Mouse (Mus musculus) kidney, adult 8-10 months (tissue): ENCODE measurements around the gene Auts2.

ENCODE experiments used
- DNase-seq, 2 experiments: peaks; one replicate each; pipeline ENCODE4 v3.0.0; 2022

Gene Auts2

GRCm38 (mm10) chr5:132163960-132164359 is 379.2 kb downstream of the Auts2 start:
- DNase-seq = no peak

DNA sequence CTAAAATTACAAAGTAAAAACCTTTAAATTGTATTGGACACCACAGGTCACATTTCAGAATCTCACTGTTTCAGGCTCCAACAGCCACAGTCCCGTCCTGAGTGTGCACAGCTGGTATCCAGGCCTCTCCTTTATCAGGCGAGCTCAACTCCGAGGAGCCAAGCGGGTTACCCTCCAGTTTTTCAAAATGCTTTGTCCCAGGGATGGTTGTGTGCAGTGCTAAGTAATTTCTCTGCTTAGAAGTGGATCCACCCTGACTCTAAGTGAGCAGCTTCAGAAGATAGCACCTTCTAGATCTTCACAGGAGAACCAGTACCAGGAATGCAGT is 381.0 kb downstream of the Auts2 start:
- no peak for DNase-seq

DNA sequence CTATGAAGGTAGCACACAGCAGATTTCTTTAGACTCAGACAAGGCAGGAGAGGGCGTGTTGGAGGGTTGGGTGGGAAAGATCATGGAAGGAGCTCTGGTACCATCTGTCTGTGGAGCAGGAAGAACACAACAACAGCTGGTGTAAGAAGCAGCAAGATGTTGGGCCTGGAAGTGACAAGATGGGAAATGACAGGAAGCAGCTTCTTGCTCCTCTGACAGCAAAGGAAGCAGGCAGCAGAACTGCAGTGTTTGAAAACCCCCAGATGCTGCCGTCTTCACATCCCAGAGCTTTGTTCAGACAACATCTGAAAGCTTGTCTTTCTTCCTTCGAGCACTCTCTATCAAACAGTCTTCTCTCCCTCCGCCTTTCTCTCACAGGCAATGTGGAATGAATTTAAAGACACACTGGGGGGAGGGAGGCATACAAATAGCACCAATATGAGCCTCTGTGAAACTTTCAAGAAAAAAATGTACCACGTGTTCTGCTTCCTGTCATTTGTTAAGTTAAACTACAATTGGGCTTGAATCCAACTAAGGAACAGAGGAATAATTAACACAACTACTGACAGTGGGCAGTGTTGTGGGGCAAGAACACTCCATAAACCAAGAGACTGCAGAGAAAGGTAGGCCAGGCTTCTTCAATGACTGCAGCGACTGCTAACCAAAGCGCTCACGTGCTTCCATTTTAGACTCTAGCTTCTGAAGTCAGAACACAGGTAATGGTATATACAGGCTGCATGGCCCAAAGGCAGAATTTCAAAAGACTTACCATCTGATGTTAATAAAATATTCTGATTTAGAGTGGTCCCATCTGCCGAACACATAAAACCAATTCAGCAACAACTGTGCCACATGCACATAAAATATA is 381.6 kb downstream of the Auts2 start:
- peak; percentile 10 to 62 for DNase-seq

DNA sequence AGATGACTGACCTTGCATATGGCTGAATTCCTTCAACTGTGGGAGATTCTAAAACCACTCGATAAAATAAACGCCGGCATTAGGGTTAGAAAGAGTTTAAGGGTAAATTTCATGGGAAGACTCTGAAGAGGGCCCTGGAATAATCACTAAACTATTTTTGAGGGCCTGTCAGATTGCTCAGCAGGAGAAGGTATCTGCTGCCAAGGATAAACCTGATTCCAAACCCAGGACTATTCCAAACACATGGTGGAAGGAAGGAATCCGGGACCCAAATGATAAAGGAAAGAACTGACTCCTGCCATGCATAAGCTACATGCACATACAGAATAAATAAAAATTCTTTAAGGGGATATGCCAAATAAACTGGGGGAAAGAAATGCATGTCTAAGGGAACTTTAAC is 399.0 kb downstream of the Auts2 start:
- no peak for DNase-seq

DNA sequence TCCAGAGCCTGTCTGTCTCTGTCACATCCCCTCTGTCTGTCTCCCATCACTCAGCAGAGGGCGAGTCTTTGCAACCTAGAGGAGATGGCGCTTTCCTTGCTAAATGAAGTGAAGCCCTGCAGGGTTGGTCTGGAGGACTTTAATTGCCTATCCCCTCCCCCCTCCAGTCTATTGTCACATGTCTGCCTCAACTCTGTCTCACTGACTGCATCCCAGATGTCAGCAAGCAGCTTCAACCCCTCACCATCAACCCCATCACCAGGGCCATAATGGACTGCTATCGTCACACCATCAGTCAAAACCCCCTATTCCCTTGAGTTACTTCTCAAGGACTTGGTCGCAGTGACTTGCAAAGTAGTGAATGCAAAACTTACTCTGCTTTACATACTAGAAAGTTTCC is 402.3 kb downstream of the Auts2 start:
- no peak for DNase-seq

DNA sequence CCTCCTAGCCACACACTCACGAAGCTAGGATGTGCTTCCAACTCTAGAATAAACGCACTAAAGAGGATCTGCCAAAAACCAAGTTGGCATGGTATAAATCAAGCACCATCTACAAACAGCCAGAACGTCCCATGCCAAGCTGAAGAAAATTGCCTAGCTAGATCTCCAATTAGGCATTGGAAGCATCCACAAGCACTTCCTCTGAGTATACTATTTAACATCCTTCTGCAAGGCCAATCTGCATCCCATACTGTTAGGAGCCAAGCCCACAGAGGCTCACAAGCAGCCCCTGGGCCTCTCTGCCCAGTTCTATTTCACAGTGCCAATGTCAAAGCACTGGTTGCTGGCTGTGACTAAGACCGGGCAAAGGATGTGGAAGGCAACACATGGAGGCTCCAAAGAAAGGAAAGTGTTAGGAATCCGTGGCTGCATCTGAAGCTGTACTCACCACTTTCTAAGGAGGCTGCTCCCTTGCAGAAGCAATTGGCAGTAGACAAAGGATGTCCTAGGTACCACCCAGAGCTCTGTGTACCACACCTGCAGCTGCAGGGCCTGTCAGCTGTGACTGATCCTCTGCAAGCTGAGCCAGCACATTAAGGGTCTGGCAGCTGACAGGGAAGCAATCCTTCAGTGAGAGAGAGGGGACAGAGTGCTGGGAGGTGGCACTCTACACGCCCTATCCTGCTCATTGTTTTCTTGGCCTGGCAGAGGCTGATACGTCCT is 407.0 kb downstream of the Auts2 start:
- DNase-seq = no peak

- DNase-seq = no peak
Measured at GRCm38 (mm10) chr5:132131948-132132347, 411.2 kb downstream of the Auts2 start.

DNA sequence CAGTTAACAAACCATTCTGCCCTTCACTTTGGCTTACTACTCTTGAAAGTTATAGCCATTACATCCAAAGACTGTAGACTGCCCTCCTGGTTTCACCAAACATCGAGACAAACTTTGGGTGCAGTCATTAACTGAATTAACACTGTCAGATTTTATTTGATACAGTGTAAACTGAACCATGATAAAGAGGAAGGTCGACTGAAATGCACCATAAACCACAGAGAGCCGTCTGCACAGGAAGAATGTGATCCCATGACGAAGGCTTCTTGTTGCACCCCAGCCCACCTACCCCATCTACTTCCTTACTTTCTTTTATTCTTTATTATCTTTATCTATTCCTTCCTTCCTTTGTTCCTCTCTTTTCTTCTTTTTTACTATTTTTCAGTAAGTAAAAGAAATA is 412.6 kb downstream of the Auts2 start:
- DNase-seq = no peak

DNA sequence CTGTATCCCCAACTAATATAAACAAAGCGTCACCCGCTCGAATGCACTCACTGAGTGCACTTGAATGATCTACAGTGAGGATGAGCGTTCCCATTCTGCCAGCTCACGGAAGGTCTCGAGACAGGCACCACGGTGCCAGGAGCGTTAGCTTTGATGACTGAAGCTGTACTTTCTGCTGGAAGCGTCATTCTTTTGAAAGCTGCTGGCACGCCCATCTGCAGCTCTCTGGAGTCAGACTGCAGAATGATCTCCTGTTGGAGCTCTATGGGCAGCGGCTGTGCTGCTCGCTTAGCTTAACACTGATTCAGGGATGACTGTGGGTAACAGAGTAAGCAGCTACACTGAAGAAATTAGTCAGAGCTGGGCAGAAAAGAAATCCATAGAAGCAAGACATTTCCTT is 416.5 kb downstream of the Auts2 start:
- no peak for DNase-seq

DNA sequence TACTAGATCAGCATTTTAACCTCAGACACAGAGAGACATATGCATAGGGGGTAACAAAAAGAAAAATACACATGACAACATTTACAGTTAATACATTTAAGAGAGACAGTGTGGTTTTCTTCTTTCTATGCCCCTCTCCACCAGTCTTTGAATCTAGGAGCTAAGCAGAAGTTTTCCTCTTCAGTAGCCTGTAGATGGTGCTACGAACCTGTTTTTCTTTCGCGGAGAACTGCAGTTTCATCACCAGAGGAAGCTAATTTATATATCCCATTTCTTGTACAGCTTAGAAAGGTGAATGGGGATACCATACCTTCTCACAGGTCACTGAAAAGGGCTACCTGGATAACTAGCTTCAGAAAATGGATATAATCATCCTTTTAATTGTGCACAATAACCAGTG is 427.5 kb downstream of the Auts2 start:
- peak in 1 of 2 experiments; percentile 12 for DNase-seq

DNA sequence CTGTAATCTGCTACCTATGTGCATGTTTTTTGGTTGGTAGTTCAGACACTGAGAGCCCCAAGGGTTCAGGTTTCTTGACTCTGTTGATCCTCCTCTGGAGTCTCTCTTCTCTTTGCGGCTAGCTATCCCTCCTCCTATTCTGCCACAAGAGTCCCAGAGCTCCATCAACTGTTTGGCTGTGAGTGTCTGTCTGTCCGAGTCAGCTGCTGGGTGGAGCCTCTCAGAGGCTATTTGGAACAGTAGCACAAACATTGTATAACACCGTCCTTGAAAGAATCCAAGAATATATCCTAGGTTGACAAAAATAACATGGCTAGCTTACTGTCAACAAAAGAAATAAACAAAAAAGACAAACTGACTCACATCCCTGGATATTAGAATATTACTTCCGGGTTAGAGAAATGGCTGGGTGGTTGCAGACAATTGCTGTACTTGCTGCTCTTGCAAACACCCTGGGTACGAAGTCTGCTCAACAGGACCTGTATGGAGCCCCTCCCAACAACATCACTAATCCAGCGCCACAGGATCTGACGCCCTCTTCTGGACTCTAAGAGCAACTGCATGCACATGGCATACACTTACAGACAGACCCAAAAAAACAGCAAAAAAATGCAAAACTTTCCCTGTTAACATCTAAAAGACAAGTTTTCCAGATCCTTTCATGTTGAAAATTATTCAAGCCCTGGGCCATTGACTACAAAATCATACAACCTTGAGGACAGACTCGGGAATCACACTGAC is 428.4 kb downstream of the Auts2 start:
- no peak for DNase-seq

GRCm38 (mm10) chr5:132113480-132113879 is 429.7 kb downstream of the Auts2 start:
- peak in 1 of 2 experiments; percentile 11 for DNase-seq

DNA sequence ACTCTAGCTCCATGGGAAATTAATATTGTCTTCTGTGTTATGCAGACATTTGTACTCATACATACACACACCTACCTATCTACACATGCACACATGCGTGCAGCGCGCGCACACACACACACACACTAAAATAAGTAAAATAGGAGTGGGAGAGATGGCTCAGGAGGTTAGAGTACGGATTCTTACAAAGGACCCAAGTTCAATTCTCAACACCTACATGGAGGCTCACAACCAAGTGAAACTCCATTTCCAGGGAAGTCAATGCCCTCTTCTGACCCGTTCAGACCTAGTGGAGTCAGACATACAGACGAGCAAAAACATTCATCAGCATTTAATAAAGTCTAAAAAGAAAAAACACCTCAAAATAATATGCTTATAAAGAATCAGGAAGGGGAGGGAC is 430.5 kb downstream of the Auts2 start:
- DNase-seq = no peak

DNA sequence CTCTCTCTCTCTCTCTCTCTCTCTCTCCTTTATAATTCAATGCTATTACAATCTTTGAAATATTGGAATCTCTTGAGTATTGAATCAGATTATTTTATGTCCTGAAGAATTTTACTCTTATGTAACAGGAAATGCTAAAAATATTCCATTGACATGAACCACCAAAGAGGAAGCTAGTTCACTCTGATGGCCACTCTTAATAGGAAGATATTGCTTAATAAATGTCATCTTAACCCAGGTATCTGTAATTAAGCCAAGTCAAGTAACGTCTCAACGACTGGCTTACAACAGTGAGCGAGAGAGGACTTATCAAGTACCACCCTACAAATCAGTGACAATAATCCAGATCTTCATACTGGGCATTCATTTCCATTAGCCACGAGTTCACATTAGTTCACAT is 440.7 kb downstream of the Auts2 start:
- DNase-seq = no peak

DNA sequence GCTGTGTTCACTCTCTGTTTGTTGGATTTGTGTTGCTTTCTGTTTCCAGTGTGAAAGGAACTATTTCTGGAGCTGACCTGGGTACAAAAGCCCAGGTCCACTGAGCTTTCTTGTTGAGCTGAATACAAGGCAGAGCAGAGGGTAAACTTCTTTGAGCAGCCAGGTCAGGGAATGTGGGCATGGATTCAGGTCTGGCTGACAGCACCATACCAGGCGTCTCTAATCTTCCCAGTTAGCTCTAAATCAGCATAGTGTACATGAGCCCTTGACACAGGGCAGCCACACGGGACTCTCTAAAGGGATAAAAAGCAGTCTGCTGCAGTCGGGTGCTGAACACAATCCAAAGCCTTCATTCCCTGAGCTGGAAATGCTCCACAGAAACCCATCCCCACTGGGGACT is 444.7 kb downstream of the Auts2 start:
- DNase-seq = peak; percentile 9 to 59

GRCm38 (mm10) chr5:132092721-132093120 is 450.4 kb downstream of the Auts2 start:
- DNase-seq = no peak

DNA sequence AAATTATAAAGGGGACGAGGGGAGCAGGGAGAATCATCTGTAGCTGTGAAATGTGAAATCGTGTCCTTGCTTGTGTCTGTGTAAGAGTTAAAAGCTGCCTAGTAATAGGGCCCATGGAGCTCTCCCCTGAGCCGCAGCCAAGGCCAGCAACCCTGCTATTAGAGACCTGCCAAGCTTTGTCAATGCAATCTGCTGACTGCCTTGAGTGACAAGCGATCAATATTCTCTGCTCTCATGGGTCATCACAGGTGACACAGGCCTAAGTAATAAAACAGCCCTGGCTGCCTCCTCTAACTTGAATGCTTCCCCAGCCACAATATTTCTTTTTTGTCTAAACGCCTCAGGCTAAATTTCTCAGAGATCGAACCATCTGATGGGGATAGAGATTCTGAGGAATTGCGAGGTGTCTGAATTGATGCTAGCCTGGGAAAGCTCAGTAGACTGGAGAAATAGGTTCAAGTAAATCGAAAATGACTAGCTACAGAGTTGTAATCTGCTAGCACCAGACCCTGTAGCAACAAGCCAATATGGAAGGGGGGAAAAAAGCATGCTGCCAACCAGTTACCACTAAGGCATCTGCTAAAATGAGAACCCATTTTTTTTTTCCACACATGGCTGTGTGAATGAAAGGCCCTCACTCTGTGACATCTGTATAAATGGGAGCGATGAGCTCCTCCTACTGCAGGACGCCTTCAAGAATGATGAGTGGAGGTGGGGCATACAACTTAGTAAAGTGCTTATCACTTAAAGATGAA is 453.5 kb downstream of the Auts2 start:
- DNase-seq = no peak

GRCm38 (mm10) chr5:132088585-132088984 is 454.6 kb downstream of the Auts2 start:
- DNase-seq = no peak

DNA sequence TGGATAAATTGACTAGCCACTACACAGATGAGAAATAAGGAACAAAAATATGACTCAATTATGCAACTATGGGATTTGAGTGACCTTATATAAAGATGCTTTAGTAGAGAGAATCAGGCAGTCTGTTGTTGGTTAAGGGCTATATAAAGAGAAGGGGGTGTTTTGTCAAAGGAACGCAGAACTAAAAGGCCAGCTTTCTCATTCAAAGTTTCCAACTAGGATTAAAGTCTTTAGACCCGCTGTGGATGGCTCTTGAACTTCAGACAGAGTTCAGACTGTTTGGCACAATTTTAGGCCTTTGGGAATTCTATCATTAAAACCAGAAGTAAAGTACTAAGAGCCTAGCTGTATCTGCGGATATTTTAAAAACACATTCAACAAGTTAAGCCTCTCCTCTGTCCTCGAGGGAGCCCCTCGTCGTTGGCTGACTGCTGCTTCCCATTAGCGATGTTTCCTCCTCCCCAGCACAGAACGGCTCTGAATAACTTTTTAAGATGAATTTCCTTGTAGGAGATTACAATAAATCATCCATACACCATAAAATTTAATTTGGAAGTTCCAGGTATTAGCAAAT is 459.3 kb downstream of the Auts2 start:
- DNase-seq = no peak

DNA sequence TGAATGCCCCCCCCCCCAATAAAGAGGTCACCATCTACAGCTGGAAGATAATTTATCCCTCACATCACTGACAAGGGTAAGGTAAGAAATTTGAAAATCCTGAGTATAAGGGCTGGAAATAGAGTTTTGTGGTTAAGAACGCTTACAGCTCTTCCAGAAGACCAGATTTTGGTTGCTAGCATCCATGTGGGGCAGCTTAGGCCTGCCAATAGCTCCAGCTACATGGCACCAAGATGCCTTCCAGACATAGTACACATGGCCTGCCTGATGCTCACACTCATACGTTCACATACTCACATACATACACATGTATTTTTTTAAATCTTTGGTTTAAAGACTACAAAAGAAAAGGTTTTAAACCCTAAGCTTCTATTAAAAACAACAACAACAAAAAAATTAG is 467.2 kb downstream of the Auts2 start:
- DNase-seq = no peak

- peak; percentile 9 to 14 for DNase-seq
Measured at GRCm38 (mm10) chr5:132074724-132075374, 468.3 kb downstream of the Auts2 start.

DNA sequence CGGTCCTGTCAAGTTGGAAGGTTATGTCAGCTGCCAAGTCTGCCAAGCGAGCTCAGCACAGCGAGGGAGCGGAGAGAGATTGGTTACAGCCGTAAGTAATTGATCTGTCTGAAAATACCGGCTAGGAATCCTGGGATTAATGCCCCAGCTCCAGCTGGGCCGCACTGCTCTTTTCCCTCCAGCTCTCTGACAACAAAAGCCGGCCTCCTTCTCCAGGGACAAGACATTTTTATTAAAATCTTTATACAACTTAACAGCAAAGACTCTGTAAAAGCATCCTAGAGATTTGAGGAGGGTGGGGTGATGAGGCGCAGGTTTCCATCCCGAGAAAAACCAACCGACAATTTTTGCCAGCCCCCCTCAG is 468.8 kb downstream of the Auts2 start:
- DNase-seq = no peak
